Mouse (Mus musculus) CD4-positive, CD25-positive, alpha-beta regulatory T cell, adult 2 months (primary cell): ENCODE results near the gene Zic4.

Source experiments
- DNase-seq: peaks from one replicate; pipeline ENCODE4 v3.0.0-alpha.2; 2012; ENCODE audit warnings: low read depth, low spot score

Gene Zic4

DNA sequence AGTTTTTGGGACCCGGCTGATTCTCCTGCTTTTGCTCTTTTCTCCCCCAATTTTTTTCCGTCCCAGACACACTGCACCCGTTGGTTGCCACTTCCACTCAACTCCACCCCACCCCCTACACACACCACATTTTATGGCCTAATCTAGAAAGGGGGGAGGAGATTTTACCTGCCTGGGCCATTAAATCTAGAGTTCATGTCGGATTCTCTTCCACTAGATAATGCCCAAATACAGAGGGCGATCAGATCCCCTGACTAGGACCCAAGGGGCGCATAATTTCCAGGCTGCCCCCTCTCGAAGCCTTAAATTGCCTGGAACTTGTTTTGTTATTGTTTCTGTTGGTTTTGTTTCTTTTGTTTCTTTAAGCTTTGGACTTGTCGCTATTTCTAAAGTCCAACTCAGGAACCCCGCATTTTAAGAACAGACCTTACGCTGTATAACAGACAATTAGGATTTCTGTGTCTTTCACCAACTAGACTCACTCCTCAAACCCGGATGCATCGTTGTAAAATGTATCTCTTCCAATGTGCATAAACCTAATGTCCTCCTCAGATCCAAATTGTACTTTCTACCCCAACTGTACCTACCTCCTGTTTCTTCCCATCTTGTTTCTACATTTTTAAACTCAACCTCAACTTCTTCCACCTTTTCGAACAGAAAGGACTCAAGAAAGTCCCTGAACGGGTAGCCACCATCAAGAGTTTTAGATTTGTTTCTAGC, 958 bp downstream of the Zic4 start:
- DNase-seq: no peak

DNA sequence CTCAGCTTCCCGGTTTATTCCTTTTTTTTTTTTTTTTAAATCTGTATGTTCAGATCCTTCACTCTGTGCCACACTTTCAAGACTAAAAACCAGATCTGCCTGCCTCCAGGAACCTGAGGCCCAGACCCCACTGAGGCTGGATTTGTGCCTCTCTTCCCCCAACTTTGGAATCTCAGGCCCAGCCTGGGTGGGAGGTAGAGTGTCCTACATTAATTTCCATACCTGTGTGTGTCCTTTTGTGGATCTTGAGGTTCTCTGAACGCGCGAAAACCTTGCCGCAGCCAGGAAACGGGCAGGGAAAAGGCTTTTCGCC, 1.6 kb downstream of the Zic4 start:
- DNase-seq: no peak

DNA sequence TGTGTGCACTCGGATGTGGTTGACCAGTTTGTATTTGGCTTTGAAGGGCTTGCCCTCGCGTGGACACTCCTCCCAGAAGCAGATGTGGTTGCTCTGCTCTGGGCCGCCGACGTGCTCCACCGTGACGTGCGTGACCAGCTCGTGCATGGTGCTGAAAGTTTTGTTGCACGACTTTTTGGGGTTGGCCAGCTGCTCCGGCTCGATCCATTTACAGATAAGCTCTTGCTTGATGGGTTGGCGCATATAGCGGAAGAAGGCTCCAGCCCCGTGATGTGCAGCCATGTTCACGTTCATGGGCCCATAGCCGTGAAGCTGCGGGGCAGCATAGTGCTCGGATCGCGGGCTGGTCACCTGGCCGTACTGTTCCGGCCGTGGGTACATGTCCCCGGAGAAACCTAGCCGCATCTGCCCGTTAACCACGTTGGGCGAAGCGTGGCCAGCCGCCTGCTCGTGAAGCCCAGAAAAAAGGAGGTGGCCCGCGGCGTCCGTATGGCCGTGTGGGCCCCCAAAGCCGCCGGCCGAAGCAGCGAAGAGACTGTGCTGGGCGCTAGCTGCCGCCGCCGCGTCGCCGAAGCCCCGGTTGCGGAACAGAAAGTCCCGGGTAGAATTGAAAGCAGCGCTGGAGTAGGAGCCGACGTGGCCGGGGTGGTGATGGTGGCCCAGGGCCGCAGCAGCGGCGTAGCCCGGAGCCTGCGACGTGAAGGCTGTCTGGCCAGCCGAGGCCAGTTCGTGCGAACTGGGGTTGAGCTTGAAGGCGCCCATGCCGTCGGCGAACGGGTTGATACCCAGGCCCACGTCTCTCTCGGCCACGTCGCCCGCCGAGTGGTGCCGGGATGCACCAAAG, 2.1 kb downstream of the Zic4 start:
- peak; percentile 9 for DNase-seq

DNA sequence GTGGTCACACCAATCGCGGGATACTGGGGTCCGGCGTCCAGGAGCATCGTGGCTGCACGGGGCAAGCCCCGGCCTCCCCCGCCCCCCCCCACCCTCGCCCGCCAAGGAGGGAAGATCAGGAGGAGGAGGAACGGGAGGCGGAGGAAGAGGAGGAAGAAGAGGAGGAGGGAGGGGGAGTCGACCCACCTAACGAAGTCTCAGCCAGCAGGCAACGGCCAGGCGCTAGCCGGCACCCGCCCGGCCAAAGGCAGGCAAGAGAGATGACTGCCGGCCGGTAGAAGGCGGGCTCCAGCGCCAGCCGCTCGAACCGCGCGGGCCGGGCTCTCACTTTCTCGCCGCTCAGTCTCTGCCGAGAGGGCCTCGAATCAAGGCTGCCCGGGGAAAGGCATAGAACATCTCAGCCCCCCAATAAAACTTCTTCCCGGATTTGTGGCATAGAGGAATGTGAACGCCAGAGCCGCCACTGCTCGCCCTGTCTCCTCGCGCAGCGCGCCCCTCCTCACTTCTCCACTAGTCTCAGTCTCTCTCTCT, 2.8 kb downstream of the Zic4 start:
- no peak for DNase-seq

DNA sequence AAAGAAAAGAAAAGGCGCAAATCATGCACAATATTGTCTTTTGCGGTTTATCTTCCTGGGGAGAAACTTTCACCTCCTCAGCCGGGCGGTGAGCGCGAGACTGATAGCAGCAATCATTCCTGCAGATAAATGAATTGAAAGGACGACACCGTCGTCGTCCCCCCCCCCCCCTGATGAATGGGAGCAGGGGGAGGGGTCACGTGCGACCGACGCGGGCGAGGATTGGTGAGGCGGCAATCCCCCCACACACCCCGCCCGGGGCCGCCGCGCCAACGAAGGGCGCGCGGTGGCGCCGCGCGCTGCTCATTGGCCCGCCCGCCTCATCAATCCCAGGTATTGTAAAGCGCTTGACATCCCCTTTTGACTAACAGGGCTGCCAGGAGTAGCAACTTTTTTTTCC, 3.5 kb downstream of the Zic4 start, which contains the start of gene Zic1:
Zic1 (minus strand) TSS at position 147 of the 400 bp plus-strand sequence.
- no peak for DNase-seq

DNA sequence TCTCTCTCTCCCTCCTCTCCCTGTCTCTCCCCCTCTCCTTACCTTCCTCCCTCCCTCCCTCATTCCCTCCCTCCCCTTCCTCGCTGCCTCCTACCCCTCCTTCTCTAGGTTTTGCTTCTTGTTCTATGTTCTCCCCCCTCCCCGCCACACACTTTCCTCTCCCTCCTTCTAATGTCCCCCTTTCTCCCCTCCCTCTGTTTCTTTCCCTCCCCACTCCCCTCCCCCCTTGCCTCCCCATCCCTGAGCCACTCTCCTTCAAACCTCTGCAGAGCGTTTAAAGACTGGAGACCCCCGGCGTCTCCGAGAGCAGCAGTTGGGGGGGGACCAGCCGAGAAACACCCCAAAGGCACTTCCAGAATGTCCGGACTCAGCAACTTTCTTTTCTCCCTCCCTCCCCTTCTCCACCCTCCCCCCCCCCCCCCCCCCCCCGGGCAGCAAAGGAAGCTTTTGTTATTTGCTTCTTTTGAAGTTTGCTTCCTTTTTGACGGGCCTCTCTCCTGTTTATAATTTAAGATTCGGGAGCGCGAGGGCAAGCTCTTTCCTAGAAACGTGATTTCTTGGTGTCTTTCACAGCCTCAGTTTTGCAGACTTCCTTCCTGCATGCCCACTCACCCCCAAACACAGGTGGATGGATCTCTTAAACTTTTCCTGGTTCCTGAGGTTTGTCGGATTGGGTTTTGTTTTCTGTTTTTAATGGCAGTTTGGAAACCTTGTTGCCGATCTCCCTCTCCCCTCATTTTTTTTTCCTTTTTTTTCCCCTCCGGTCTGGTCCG, 4.2 kb downstream of the Zic4 start:
- DNase-seq: no peak

DNA sequence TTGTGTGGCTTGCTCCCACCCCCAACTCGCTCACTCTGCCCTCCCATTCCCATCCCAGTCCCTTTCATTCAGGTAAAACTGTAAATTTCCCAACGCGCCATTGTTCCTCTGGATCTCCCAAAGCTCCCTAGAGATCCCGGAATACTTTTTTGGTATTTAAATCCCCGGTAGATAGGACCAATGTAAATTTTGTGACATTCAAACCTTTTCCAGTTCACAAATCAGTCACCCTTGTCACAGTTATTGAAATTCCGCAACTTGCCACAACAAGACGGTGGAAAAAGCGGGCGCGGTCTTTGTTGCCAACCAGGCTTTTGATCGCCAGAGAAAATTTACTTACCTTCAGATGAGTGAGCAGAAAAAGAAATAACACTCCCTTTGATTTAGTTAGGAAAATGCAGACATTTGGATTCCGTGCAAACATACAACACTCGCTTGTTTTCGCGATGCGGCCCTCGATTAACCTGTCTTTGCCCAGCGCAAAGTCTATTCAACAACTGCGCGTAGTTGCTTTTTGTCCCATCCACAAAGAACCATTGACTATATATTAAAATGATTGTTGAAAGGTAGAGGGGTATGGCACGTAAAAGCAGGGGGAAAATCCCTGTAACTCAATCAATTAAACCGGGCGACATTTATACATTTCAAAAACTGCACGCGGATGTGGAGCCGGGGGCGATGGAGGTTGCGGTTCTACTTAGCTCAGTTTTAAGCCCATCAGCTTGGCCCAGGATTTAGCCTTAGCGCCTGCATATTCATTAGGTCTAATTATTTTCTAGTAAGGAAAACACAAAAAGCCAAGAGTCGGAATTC, 5.0 kb downstream of the Zic4 start:
- DNase-seq: no peak

DNA sequence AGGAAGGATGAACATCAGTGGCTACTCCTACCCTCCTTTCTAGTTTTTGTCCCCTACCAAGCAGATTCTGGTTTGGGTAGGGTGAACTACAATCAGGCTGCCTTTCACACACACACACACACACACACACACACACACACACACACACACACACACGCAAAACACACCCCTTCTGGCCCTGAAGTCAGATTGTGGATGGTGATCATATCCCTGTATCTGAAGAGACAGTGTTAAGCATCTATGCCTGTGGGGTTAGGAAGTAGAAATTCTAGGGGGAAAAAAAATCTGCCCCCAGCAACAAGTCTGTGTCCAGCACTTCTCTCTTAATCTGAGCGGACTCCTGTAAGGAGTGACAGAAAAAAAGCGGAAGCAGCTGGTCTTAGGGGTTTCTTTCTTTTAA, 5.9 kb downstream of the Zic4 start:
- DNase-seq: no peak

DNA sequence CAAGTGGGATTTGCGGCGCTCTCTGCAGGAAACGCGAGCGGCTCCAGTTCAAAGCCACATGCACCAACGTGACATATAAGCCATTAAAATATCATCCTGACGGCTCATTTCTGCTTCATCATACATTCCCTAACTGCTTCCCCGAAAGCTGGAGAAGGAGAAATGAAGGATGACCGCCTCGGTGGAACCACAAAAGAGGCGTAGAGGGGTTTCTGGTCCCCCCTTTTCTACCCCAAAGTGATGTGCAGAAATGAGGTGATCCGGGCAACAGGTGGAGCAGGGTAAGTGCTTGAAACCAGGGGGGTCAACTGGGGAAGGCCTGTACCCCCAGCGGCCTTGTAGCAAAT, 6.7 kb downstream of the Zic4 start:
- DNase-seq: no peak

DNA sequence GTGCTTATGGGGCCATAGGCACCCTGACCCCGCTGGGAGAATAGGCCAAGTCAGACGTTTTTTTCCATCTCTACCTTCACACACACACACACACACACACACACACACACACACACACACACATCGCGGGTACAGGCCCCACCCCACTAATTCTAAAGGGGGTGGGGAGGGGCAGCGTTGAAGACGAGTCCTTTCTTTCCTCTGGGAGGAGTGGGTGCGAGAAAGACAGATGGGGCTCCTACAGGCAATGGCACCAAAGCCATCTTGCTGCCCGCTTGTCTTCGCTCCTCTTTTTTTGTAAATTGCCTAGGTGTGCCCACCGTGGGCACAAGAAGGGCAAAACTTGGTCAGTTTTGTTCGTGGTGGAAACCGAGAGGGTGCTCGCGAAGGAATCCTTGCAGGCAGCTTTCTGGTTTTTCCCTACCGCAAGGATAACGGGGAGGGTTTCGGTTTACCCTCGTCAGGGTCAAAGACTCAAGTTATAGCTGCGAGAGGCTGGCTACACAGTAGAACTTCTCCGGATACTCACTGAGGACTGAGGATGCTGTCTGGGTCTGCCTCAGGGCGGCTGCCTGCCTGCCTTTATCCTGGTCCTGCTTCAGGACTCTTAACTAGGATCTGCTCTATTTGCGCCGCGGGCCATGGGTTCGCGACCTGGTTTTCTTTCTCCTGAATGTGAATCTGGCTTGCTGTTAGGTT, 7.2 kb downstream of the Zic4 start:
- DNase-seq: no peak

DNA sequence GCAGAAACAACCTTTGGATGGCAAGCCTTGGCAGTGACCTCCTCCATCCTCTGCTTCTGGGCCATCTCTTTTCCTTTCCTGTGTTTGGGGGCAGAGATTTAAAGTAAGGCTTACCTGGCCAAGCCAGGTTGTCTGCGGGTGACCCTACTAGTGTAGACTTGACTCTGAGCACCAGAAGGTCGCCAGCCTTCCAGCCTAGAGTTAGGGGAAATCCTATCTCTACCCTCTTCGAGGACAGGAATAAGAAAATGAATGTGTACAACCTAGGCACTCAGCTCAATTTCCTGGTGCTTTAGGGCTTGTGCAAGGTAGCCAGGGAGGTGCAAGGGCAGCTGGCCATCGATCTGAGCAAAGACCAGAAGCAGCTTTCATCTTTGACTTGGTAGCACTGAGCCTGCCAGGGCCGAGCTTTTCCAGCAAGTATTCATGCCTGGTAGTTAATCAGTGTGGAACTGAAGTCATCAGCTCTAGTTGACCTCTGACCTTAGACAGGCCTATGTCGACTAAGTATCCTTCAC, 8.0 kb downstream of the Zic4 start:
- no peak for DNase-seq

DNA sequence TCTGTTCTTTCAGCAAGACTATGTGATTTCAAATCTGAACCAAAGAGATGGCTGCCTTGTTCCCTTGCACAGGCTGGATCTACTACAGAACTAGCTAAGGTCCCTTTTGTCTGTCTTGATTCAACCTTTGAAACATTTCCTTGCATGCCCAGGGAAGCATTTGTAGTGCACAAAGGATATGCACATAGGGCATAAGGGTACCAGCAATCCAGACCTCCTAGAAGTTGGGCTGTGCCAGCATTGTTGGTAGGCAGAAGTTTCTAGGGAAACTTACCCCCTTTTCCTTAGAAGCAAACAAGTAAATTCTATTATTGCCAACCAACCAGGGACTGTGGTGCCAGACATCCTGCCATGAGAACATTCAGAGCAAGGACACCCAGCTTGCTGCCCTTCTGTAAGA, 8.8 kb downstream of the Zic4 start:
- DNase-seq: no peak

DNA sequence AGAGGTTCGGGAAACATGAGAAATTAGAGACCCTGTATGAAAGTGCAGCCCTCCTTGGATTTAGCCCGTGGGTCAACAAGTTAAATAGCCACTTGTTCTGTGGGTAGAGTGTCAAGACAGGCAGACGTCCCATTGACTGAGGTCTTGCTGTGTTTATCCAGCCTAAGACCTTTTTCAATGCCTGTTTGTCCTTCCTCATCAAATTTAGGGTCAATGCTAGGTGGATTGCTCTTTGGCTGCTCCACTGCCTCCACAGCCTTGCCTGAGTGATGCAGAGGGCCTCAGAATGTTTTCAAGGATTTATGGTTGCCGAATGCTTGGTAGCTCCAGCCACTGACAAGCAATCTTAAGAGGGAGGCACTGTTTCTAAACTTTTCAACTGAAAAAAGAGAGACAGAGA, 9.4 kb downstream of the Zic4 start:
- DNase-seq: no peak

DNA sequence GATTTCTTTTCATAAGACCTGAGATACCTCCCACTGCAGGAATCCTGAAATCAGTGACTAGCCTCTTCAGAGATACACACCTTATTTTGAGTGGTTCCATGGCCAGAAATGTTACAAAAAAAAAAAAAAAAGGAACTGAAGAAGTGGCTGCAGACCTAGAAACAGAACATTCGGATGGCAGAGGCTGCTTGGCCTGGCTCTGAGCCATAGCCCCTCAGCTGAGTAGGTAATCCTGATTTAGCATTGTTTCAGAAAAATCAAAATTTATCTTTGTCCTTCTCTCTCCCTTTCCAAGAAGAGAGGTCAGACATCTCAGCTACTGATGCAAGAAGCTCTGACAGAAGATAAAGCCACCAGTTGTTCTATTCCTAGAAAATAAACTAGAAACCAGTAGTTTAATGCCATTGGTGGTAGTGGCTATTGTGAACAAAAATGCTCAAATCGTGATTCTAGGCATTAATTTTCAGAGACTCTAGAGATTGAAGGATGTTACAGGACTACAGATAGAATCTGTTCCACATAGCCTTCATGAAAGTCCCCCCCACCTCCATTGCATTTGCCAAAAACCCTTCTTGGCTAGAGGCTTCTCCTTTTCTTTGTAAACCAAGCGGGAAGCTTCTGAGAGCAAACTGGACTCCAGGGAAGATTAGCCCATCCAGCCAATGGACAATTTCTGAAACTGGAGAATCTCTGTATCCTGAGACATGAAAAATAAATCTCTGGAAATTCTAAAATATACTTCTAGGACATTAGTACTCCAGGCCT, 11.8 kb downstream of the Zic4 start:
- DNase-seq: no peak

DNA sequence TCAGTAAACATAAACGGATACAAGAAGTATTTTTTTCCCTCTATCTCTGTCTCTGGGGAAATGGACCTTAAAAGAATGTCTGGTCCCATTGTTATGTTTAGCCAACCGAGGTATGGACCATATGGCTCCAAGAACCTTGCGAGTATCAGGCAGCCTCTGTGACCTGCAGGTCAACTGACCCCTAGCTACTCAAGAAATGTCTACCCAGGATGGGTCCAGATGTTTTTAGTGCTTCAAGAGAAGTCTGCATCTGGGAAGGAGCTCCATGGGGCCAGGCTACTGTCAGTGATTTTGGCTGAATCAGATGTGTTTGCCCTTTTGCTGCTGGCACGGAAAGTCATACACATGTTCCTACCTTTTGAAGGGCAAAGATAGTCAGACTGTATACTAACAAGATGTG, 12.5 kb downstream of the Zic4 start:
- DNase-seq: no peak

DNA sequence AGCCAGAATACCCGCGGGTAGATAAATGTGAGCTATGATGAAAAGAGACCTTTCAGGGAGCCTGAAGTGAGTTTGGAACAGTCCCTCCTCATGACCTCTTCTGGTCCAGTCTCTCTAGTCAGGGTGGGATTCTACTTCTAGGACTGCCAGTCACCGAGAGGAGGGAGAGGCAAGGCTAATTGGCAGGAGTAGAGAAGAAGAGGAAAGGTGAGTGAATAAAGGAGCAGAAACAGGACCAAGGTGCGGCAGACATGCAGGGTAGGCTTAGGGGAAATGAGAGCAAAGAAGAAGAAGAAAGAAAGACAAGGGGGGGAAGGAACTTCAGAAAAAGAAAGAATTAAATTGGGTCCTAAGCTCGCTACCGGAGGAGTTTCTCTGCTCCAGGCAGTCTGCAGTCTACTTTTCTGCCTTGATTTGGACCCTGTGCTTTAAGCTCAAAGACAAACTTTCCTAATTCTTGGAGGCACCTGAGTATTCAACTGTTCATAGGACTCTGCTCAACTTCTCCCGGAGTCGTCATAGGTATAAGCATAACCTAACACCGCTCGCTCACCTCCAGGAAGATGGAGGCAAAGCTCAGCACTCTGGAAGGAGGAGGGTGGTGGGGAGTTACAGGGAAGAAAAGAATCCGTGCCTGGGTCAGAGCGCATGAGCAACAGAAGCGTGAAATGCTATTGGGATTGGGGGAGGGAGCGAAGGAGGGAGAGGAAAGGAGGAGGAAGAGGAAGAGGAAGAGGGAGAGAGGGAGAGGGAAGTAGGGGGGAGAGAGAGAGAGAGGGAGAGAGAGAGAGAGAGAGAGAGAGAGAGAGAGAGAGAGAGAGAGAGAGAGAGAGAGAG, 15.0 kb downstream of the Zic4 start:
- DNase-seq: no peak

DNA sequence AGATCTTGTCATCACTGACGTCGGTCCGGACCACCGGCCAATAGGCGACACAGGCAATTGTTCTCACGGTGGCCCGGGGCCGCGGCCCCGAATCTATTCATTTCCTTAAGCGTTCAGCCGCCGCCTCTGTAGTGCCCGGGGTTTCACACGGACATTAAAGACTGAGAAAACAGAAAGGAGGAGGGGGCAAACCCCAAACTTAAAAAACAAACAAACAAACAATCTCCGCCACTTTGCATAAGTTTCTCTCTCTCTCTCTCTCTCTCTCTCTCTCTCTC, 15.6 kb downstream of the Zic4 start:
- no peak for DNase-seq

DNA sequence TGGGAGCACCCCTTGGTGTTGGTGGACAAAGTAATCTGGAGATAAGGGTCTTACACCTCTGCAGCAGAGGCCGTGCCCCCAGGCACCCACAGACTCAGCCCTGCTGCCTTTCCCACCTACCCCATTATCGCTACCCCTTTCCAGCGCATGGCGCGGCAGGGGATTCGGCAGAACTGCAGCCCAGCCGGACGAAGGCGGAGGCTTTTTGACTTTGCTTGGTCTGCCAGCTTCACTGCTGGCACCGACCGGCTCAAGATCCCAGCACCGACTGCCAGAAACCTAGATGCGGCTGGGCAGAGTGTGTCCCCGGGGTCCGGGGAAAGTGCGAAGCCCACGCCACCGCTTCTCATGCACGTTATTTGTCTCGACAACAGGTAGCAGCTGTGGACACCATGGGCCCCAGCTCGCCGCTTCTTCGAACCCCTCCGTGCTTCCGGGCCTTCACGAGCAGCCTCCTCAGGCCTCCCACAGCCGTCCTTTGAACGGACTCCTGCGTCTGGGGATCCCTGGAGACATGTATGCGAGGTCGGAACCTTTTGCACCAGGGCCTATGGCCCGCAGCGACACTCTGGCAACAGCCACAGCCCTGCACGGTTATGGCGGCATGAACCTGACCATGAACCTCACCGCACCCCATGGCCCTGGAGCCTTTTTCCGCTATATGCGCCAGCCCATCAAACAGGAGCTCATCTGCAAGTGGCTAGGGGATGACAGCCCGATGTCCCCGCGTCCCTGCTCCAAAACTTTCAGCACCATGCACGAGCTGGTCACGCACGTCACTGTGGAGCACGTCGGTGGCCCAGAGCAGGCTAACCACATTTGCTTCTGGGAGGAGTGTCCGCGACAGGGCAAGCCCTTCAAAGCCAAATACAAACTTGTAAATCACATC, 16.4 kb downstream of the Zic4 start:
- DNase-seq: no peak
